Mouse (Mus musculus) granulocyte monocyte progenitor cell, adult 5-6 weeks (primary cell): ENCODE results near the gene Gldc. TPM values are rescaled to one million over a fixed set of nuclear protein-coding genes. Genes with fewer than 3 reads are reported as not detected.

Experiments used
- ATAC-seq: replicated peaks from 2 replicates; pipeline ENCODE4 v1.8.0; 2016; ENCODE audit warnings: mild to moderate bottlenecking, moderate TSS enrichment, inconsistent platforms; ENCODE audit not compliant: poor library complexity, severe bottlenecking
- total RNA-seq, 2 experiments: library from RNA; stranded (forward) in 1 of 2; stranded (reverse) in 1 of 2; fragments of 200-712, 200-1000 nt in 1 of 2; fragments of >200 nt in 1 of 2; fragmentation: Nextera tagmentation in 1 of 2; gene quantifications; 2 replicates each; pipeline ENCODE4 v1.2.3; 2014 to 2017

The Gldc gene
- total RNA-seq, 2 experiments from 2014 or later = not detected

- ATAC-seq = no peak
These were observed 63.8 kb downstream of the Gldc start for GRCm38 (mm10) chr19:30111421-30111820.

DNA sequence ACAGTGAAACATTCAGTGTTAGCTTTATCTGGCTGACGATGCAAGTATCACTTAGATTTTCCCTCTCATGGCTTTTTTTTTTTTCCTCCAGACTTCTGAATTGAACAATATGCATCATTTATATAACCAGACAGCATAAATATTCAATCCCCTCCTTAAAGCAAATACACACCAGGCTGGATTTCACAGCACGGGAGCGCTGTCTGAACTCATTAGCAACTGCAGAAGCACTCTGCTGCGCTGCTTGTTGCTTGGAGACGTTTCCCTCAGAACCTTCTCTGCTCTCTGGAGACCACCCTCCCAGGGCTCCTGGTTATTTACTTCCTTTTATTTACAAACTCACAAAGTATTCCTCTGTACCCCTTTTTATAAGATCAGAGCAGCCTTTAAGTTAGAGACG is 66.1 kb downstream of the Gldc start:
- ATAC-seq = no peak

DNA sequence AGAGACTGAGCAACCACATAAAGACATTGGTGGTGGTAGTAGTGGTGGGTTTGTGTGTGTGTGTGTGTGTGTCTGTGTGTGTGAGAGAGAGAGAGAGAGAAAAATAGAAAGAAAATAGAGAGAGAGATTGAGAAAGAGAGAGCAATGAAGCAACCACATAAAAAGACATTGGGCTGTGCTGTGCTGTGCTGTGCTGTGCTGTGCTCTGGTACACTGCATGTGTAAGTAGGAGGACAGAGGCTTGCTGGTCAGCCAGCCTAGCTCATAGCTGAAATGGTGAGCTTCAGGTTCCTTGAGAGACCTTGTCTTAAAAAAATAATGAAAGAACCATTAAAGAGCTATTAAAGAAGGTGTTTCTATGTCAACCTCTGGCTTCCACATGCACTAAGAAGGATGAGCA is 66.6 kb downstream of the Gldc start:
- ATAC-seq = no peak

DNA sequence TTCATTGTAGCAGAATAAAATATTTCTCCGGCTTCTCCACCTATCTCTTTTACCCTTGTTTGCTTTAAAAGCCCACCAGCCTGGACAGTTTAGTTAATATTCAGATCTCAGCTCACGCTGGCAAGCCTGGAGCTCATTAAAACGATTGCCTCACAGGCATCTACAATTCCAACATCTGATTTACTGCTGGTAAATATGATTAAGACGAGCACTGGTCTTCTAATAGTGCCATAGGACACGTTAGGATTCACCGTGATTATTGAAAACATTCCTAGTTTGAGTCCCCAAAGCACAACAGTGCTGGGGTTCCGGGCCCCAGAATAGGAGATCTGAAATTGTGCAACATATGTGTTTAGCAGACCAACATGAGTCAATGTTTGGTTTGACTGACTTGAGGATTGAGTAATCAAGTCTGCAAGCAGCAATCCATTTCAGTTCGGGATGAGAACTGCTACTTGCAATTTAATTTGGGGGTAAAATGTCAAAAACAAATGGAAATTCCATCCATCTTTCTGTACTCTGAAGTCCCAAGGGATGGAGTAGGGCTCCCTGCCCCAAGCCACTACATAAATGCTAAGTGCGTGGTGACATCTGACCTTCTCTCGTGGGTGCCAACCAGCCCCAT is 67.9 kb downstream of the Gldc start:
- ATAC-seq = peak; percentile 86

- no peak for ATAC-seq
These were observed 70.0 kb downstream of the Gldc start for GRCm38 (mm10) chr19:30105045-30105842.

GRCm38 (mm10) chr19:30102620-30103019 is 72.6 kb downstream of the Gldc start:
- no peak for ATAC-seq

DNA sequence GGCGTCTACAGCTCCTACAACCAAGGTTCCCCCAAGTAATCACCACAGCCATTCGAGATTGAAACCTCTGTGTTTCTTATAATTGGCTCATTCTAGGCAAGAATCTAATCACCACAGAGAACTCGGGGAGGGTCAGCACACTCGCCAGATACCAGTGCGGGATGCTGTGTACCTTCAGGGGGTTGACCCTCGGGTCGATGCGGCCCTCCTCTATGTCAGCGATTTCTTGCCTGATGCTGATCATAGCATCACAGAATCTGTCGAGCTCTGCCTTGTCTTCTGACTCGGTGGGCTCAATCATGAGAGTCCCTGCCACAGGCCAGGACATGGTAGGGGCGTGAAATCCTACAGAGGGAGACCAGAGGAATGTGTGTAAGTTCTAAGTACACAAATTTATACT is 74.7 kb downstream of the Gldc start:
- ATAC-seq = no peak

DNA sequence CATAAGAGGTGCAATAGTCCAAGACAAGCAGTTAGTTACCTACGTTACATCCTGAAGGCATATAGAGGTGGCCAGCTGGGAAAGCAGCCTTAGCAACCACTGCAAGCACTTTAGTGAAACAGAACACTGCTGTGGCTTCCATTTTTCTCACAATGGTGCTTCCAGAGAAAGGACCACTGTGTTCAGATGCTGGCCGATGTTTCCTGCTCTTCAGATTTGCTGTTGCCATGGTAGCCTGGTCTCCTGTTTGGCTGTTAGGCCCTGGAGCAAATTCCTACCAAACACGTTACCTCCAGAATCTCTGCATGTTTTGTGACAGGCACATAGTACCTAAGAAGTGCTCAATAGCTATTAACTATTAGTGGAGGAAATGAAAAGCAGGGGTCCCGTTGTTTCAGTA is 78.2 kb downstream of the Gldc start:
- ATAC-seq = no peak

- no peak for ATAC-seq
These were observed 79.0 kb downstream of the Gldc start for GRCm38 (mm10) chr19:30096186-30096585.

DNA sequence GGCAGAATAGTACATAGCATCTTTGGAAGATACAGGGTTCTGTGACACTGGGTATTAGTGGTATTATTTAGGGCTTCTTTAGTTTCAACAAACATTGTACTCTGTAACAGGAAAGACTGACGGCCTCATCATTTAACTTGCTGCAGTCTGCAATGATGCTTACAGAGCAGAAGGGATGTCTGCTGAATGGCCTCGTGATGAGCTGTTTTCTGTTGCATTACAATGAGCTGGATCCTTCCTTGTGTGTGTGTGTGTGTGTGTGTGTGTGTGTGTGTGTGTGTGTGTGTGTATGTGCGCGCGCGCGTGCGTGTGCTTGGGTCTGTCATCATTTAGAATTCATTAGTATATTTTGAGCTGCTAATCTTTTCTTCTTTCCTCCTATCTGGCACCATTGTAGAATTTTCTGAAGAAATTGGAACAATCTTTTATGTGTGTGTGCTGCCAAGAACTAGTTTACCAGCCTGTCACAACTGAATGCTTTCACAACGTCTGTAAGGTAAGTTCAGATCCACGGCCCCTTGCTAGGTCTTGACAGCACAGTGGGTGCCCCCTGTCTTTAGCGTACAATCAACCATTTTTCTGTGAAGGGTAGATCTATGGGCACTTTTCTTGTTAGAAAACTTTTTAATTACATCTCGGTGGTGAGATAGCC is 83.5 kb downstream of the Gldc start:
- no peak for ATAC-seq

DNA sequence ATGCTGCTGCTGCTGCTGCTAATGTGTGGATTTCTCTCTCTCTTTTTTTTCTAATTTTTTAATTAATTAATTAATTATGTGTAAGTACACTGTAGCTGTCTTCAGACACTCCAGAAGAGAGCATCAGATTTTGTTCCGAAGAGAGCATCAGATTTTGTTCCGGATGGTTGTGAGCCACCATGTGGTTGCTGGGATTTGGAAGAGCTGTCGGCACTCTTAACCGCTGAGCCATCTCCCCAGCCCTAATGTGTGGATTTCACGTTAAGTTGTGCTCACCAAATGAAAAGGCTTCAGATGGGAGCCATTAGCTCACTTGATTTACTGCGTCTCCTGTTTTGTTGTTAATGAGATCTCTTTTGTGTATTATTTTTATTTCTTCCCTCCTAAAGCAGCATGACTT is 85.1 kb downstream of the Gldc start:
- ATAC-seq = no peak

- ATAC-seq = no peak
These were observed 109.4 kb downstream of the Gldc start for GRCm38 (mm10) chr19:30065797-30066196.

GRCm38 (mm10) chr19:30054218-30054617 is 121.0 kb downstream of the Gldc start:
- ATAC-seq = no peak

- ATAC-seq = no peak
These were observed 123.8 kb downstream of the Gldc start for GRCm38 (mm10) chr19:30051479-30051878.

DNA sequence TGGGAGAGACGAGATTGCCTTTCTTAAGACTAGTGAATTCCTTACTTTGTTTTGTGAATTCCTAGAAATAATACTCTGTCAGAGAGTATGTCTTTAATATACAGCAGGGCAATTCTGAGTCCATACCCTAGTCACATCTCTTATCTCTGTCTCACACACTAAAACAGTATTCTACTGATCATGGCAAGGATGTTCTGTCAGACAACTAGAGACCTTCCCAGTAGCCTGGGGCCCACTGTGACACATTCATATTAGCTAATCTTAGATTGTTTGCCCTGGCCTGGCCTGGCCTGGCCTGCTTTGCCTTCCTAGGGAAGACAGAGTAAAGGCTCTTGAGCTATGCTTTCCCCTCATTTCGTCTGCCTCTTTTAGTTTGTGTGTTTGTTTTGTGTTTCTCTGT is 124.6 kb downstream of the Gldc start:
- no peak for ATAC-seq

Other genes starting within 250 kb of the Gldc start
- not detected in 2 replicates for gene Trpd52l3, start 171.6 kb downstream of the Gldc start, total RNA-seq (2014; fragmentation: Nextera tagmentation)
- not detected in 2 replicates for gene Trpd52l3, start 171.6 kb downstream of the Gldc start, total RNA-seq (2017)
- 72.0 and 99.0 TPM in 2 replicates for gene Uhrf2, start 144.9 kb downstream of the Gldc start, total RNA-seq (2014; fragmentation: Nextera tagmentation)
- gene Uhrf2, start 144.9 kb downstream of the Gldc start, total RNA-seq (2017) = 53.7 and 72.7 TPM in 2 replicates
- not detected in 2 replicates for gene Mbl2, start 57.5 kb upstream of the Gldc start, total RNA-seq (2014; fragmentation: Nextera tagmentation)
- gene Mbl2, start 57.5 kb upstream of the Gldc start, total RNA-seq (2017) = not detected in 2 replicates